Mouse (Mus musculus) cerebellum, adult 2 months (tissue): ENCODE measurements around the gene Polr1b.

ENCODE experiments used
- CTCF ChIP-seq: fragments of 200-500 bp; IDR thresholded peaks from 2 replicates; pipeline ENCODE4 v1.5.1; 2011; ENCODE audit warnings: low read depth, mild to moderate bottlenecking, control low read depth, low read length, moderate library complexity, borderline replicate concordance; ENCODE audit not compliant: insufficient read depth
- POLR2A ChIP-seq: fragments of 200-500 bp; IDR thresholded peaks from 2 replicates; pipeline ENCODE4 v1.6.1; 2011; ENCODE audit warnings: low read length, control low read depth, borderline replicate concordance; ENCODE audit not compliant: insufficient read depth

DNA sequence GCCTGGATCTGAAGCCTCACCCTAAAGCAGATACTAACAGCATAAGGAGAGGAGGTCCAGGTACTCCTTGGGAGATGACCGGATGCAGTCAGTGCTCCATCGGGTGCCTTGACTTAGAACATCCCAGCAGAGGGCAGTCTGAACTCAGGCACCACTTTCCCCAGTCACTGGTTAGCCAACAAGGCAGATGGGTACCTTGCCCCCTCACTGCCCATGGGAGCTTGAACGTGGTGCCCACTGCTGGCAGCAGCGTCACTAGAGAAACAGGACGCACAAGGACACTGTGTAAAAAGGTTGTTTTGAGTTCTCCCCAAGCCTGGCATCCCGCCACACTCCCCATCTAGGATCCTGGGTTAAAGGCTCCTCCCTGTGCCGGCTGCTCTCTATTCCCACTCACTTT is 73.7 kb downstream of the Polr1b start:
- TF ChIP-seq CTCF = peak; percentile 78; the same call in 1 of the 2 replicates
- TF ChIP-seq POLR2A = no peak
